Mouse (Mus musculus) induced T-regulatory cell, adult 2 months (primary cell): ENCODE results near the gene Msrb3.
A peak's percentile ranks its signal among the peaks of the same experiment; 100 is the strongest.
"Not testable (repeated sequence)": the region's sequence is repeated elsewhere in the genome, so short reads cannot be mapped to it uniquely, and the experiment has no call there.

ENCODE experiments used
- DNase-seq: peaks from one replicate; pipeline ENCODE4 v3.0.0-alpha.2; 2012; ENCODE audit warnings: low read depth

Msrb3 gene

GRCm38 (mm10) chr10:120810053-120810696, 88.7 kb downstream of the Msrb3 start:
- no peak for DNase-seq

GRCm38 (mm10) chr10:120808167-120808566, 90.7 kb downstream of the Msrb3 start:
- no peak for DNase-seq

- no peak for DNase-seq
Observed at GRCm38 (mm10) chr10:120801127-120801526, 97.8 kb downstream of the Msrb3 start.

- DNase-seq = peak; percentile 1
Observed at GRCm38 (mm10) chr10:120799479-120799878, 99.4 kb downstream of the Msrb3 start.

- DNase-seq = no peak
Observed at GRCm38 (mm10) chr10:120796749-120797148, 102.2 kb downstream of the Msrb3 start.

GRCm38 (mm10) chr10:120794391-120794817, 104.5 kb downstream of the Msrb3 start:
- DNase-seq = no peak

GRCm38 (mm10) chr10:120792191-120792765, 106.6 kb downstream of the Msrb3 start:
- DNase-seq = no peak

GRCm38 (mm10) chr10:120791438-120791837, 107.5 kb downstream of the Msrb3 start:
- no peak for DNase-seq

- no peak for DNase-seq
Observed at GRCm38 (mm10) chr10:120787202-120787601, 111.7 kb downstream of the Msrb3 start.

GRCm38 (mm10) chr10:120784516-120784915, 114.4 kb downstream of the Msrb3 start:
- no peak for DNase-seq

- no peak for DNase-seq
Observed at GRCm38 (mm10) chr10:120783393-120783792, 115.5 kb downstream of the Msrb3 start.

GRCm38 (mm10) chr10:120777499-120777898, 121.4 kb downstream of the Msrb3 start:
- DNase-seq = no peak

GRCm38 (mm10) chr10:120775361-120775760, 123.5 kb downstream of the Msrb3 start:
- DNase-seq = no peak

GRCm38 (mm10) chr10:120767418-120767817, 131.5 kb downstream of the Msrb3 start:
- DNase-seq = no peak

GRCm38 (mm10) chr10:120765398-120765797, 133.5 kb downstream of the Msrb3 start:
- DNase-seq = no peak

- DNase-seq = no peak
Observed at GRCm38 (mm10) chr10:120763656-120764466, 135.0 kb downstream of the Msrb3 start.

GRCm38 (mm10) chr10:120762958-120763357, 135.9 kb downstream of the Msrb3 start:
- no peak for DNase-seq

GRCm38 (mm10) chr10:120760679-120761078, 138.2 kb downstream of the Msrb3 start:
- DNase-seq = no peak

- no peak for DNase-seq
Observed at GRCm38 (mm10) chr10:120759883-120760282, 139.0 kb downstream of the Msrb3 start.

- no peak for DNase-seq
Observed at GRCm38 (mm10) chr10:120752454-120752853, 146.4 kb downstream of the Msrb3 start.

- no peak for DNase-seq
Observed at GRCm38 (mm10) chr10:120751821-120752261, 147.1 kb downstream of the Msrb3 start.

- DNase-seq = no peak
Observed at GRCm38 (mm10) chr10:120751295-120751722, 147.6 kb downstream of the Msrb3 start.

GRCm38 (mm10) chr10:120749556-120749955, 149.3 kb downstream of the Msrb3 start:
- not testable (repeated sequence) for DNase-seq
